Mouse (Mus musculus): ENCODE measurements around the gene Gm20403.

GRCm38 (mm10) chr12:54998411-54998810 is 12.1 kb upstream of the Gm20403 start:
- TF ChIP-seq GATA1 (IDR thresholded peaks at IDR 0.05; ENCODE audit: borderline replicate concordance, low read length) (no peak), FLI1 (IDR thresholded peaks at IDR 0.05; ENCODE audit: low read length) (no peak)

Measured in megakaryocyte, embryonic 14.5 days (primary cell).